Mouse (Mus musculus): Measurements from ENCODE around the gene Upk3b. TPM values are rescaled to one million over a fixed set of nuclear protein-coding genes. Genes with fewer than 3 reads are reported as not detected.

Gene Upk3b
- polyA plus RNA-seq, 1 experiment from 2014 or later = 0.13 TPM

DNA sequence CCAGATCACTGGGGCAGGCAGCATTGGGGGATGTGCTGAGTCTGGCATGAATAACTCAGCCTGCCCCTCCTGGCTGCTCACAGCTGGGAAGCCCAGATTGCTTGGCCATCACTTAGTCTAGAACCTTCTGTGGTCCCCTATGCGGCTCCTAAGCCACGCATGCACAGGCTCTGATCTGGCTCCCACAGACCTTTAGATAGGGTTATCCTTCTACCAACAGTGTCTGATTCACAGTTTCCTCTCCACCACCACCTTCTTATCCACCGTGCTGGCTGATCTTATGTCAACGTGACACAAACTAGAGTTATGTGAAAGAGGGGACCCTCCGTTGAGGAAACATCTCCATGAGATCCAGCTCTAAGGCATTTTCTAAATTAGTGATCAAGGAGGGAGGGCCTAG lies 36.8 kb downstream of the Upk3b start:
- 0 out of 2 replicates have a peak, but pooled peaks cover 3% of the 10 kb centered on the region for H3K9me3 ChIP-seq
- 92% methylated on average over 5 of the region's 5 CpGs for WGBS
- H3K4me3 ChIP-seq (replicated peaks) = no peak overlapping the region
- H3K4me2 ChIP-seq = no peak overlapping the region
- H3K4me1 ChIP-seq (replicated peaks) = 0 out of 2 replicates have a peak, but pooled peaks cover 9% of the 10 kb centered on the region
- no peak for ATAC-seq (ENCODE audit: insufficient number of reproducible peaks, insufficient read depth, low FRiP score, low TSS enrichment, low read depth)
- no peak overlapping the region for H3K9ac ChIP-seq (replicated peaks)
- 0 out of 2 replicates have a peak, but pooled peaks cover 3% of the 10 kb centered on the region for H3K27me3 ChIP-seq
- H3K36me3 ChIP-seq = no peaks in the 10 kb centered on the region
- no peak overlapping the region for H3K27ac ChIP-seq

GRCm38 (mm10) chr5:136076284-136076683 lies 38.0 kb downstream of the Upk3b start:
- H3K27ac ChIP-seq = no peak overlapping the region
- no peak for ATAC-seq (ENCODE audit: insufficient number of reproducible peaks, insufficient read depth, low FRiP score, low TSS enrichment, low read depth)
- no peaks in the 10 kb centered on the region for H3K27me3 ChIP-seq
- no peak overlapping the region for H3K4me2 ChIP-seq
- 0 out of 2 replicates have a peak, but pooled peaks cover 9% of the 10 kb centered on the region for H3K4me1 ChIP-seq (replicated peaks)
- H3K9ac ChIP-seq (replicated peaks) = no peak overlapping the region
- H3K36me3 ChIP-seq = no peaks in the 10 kb centered on the region
- 0 out of 2 replicates have a peak, but pooled peaks cover 3% of the 10 kb centered on the region for H3K9me3 ChIP-seq
- no peak overlapping the region for H3K4me3 ChIP-seq (replicated peaks)
- WGBS = 52% methylated on average over 7 of the region's 7 CpGs

GRCm38 (mm10) chr5:136077001-136077550 lies 38.8 kb downstream of the Upk3b start:
- H3K27ac ChIP-seq = no peak overlapping the region
- H3K27me3 ChIP-seq = no peaks in the 10 kb centered on the region
- WGBS = 84% methylated on average over 9 of the region's 9 CpGs
- H3K4me3 ChIP-seq (replicated peaks) = no peak overlapping the region
- no peaks in the 10 kb centered on the region for H3K36me3 ChIP-seq
- H3K9me3 ChIP-seq = 0 out of 2 replicates have a peak, but pooled peaks cover 1% of the 10 kb centered on the region
- no peak overlapping the region for H3K4me2 ChIP-seq
- ATAC-seq (ENCODE audit: insufficient number of reproducible peaks, insufficient read depth, low FRiP score, low TSS enrichment, low read depth) = no peak
- no peak overlapping the region for H3K9ac ChIP-seq (replicated peaks)
- 0 out of 2 replicates have a peak, but pooled peaks cover 9% of the 10 kb centered on the region for H3K4me1 ChIP-seq (replicated peaks)

DNA sequence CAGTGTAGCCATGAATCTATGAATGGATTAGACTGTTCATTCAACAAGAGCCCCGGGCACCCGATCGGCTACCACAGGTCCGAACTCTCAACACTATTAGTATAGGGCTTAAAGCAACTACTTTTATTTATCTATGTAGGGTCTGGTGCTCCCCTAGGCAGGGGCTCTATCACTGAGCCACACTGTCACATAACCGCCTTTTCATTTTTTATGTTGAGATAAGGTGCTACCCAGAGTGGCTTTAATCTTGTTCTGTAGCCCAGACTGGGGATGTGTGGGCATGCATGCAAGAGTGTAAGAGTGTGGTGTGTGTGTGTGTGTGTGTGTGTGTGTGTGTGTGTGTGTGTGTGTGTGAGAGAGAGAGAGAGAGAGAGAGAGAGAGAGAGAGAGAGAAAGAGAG lies 39.8 kb downstream of the Upk3b start:
- no peak overlapping the region for H3K9ac ChIP-seq (replicated peaks)
- no peak overlapping the region for H3K4me2 ChIP-seq
- no peak overlapping the region for H3K27ac ChIP-seq
- no peaks in the 10 kb centered on the region for H3K9me3 ChIP-seq
- no peaks in the 10 kb centered on the region for H3K36me3 ChIP-seq
- no peak for ATAC-seq (ENCODE audit: insufficient number of reproducible peaks, insufficient read depth, low FRiP score, low TSS enrichment, low read depth)
- no peak overlapping the region for H3K4me3 ChIP-seq (replicated peaks)
- 94% methylated on average over 5 of the region's 5 CpGs for WGBS
- H3K4me1 ChIP-seq (replicated peaks) = peaks cover 6% of the 10 kb centered on the region; the same call in 1 of the 2 replicates
- H3K27me3 ChIP-seq = no peaks in the 10 kb centered on the region

DNA sequence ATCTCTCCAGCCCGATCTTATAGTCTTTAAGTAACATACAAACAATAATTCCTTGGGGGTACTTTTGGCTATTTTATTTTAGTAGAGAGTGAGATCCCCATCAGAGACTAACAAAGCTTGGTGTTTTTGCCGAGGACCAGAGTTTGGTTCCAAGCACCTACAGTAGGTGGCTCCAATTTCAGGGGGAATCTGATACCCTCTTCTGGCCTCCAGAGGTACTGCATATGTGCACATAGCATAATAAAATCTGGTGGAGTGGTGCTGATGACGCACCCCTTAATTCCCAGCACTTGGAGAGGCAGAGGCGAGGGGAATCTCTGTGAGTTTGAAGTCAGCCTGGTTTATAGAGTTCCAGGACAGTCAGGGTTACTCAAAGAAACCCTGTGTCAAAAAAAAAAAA lies 44.0 kb downstream of the Upk3b start:
- Histone ChIP-seq H3K9ac (replicated peaks) (no peak overlapping the region), H3K9me3 (no peaks in the 10 kb centered on the region), H3K4me3 (replicated peaks) (no peak overlapping the region), H3K4me1 (replicated peaks) (peaks cover 23% of the 10 kb centered on the region), H3K27me3 (peaks cover 32% of the 10 kb centered on the region), H3K36me3 (no peaks in the 10 kb centered on the region; the same call in 1 of the 2 replicates), H3K4me2 (no peak overlapping the region), H3K27ac (no peak overlapping the region)
- no peak for ATAC-seq (ENCODE audit: insufficient number of reproducible peaks, insufficient read depth, low FRiP score, low TSS enrichment, low read depth)
- 73% methylated on average over 4 of the region's 4 CpGs for WGBS

DNA sequence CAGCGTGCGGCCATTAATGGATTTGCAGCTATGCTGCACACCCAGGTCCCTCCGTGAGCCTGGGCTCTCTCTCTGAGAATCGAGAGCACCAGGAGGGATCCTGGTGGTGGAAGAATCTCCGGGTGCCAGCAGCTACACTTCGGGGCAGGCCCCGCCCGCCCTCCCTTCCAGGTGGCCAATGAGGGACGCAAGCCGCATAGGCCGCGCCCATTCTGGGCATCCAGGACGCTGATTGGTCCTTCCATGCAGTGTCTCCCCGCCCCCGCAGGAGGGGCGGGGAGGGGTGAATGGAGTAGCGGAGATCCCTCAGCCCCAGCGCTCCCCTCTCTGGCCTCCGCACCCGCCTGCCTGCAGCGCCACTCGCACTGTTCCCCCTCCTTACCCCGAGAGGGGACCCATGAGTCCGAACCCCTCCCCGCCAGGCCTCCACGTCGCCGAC lies 45.4 kb downstream of the Upk3b start, which contains the start of gene Rasa4:
TSS of gene Rasa4 (plus strand) at position 248 of the 439 bp plus-strand sequence.
- Histone ChIP-seq H3K9ac (replicated peaks) (peak within 1 kb of the TSS; percentile 60), H3K4me2 (peak within 1 kb of the TSS; percentile 90), H3K36me3 (no peaks in the 10 kb centered on the region; the same call in 1 of the 2 replicates), H3K27me3 (peaks cover 37% of the 10 kb centered on the region), H3K9me3 (no peaks in the 10 kb centered on the region), H3K4me3 (replicated peaks) (peak within 1 kb of the TSS; percentile 58), H3K4me1 (replicated peaks) (peaks cover 23% of the 10 kb centered on the region), H3K27ac (no peak within 1 kb of the TSS; the same call in 1 of the 2 replicates)
- peak; percentile 92 for ATAC-seq (ENCODE audit: insufficient number of reproducible peaks, insufficient read depth, low FRiP score, low TSS enrichment, low read depth)
- WGBS = under 1% methylated on average over 28 of the region's 28 CpGs

DNA sequence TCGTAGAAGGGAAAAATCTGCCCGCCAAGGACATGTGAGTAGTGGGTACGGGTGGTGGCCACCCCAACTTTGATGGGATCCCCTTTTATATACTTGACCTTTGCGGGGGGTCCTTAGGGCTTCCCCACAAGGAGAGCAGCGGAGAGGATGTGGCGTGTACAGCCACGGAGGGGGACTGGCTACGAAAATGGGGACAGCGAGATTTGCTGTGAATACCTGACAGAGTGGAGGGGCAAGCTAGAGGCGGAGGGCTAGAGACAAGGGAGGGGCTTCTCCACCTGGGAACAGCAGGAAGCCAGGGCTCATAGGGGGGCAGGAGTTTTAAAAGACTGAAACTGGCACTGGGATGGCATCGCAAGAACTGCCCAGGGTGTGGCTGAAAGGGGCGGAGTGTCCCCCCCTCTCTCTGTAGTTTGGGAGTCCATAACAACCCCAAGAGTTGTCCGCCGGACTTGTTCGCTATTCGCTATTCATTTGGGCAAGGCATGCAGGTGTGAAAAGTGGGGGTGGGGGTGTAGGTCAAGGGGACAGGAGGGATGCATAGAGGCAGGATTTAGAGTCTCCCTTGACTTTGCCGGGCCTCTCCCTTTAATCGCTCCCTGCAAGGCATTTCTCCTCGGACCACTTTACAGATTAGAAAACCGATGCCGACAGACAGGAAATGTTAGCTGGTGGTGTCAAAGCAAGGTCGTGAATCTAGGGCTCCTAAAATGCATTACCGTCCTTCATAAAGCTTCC lies 46.0 kb downstream of the Upk3b start:
- Histone ChIP-seq H3K27me3 (peaks cover 43% of the 10 kb centered on the region), H3K9ac (replicated peaks) (peak overlapping the region; percentile 60), H3K36me3 (no peaks in the 10 kb centered on the region; the same call in 1 of the 2 replicates), H3K9me3 (no peaks in the 10 kb centered on the region), H3K27ac (no peak overlapping the region), H3K4me3 (replicated peaks) (peak overlapping the region; percentile 58), H3K4me2 (peak overlapping the region; percentile 90), H3K4me1 (replicated peaks) (peaks cover 23% of the 10 kb centered on the region)
- 2% methylated on average over 23 of the region's 23 CpGs for WGBS
- peak; percentile 64 for ATAC-seq (ENCODE audit: insufficient number of reproducible peaks, insufficient read depth, low FRiP score, low TSS enrichment, low read depth)

GRCm38 (mm10) chr5:136084891-136085651 lies 46.8 kb downstream of the Upk3b start:
- H3K4me1 ChIP-seq (replicated peaks) = peaks cover 23% of the 10 kb centered on the region
- no peak for ATAC-seq (ENCODE audit: insufficient number of reproducible peaks, insufficient read depth, low FRiP score, low TSS enrichment, low read depth)
- no peaks in the 10 kb centered on the region for H3K9me3 ChIP-seq
- H3K4me2 ChIP-seq = peak overlapping the region; percentile 90
- no peaks in the 10 kb centered on the region; the same call in 1 of the 2 replicates for H3K36me3 ChIP-seq
- peak overlapping the region; percentile 17; the same call in 1 of the 2 replicates for H3K27ac ChIP-seq
- WGBS = 4% methylated on average over 21 of the region's 21 CpGs
- H3K4me3 ChIP-seq (replicated peaks) = peak overlapping the region; percentile 58
- peak overlapping the region; percentile 23; the same call in 1 of the 2 replicates for H3K9ac ChIP-seq (replicated peaks)
- H3K27me3 ChIP-seq = peaks cover 46% of the 10 kb centered on the region

DNA sequence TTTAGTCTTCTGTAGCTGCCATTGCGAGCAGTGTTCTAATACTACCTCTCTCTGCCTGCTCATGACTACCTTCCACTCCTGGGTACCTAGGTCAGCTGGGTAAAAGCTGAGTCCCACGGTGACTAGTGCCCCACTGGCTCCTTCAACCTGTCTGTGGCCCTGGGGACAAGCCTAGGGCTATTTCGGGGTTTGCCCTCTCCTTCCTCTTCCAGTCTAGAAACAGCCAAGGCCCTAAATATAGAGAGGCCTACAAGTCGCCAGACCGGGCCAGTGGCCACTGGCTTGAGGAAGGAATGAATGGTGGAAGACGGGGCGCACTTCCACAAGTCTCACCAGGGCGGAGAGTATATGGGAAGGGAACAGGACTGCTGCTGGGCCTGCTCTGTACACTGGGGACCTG lies 48.0 kb downstream of the Upk3b start:
- ATAC-seq (ENCODE audit: insufficient number of reproducible peaks, insufficient read depth, low FRiP score, low TSS enrichment, low read depth) = no peak
- Histone ChIP-seq H3K9ac (replicated peaks) (no peak overlapping the region), H3K9me3 (no peaks in the 10 kb centered on the region), H3K27ac (no peak overlapping the region), H3K4me2 (no peak overlapping the region), H3K27me3 (peaks cover 46% of the 10 kb centered on the region), H3K4me3 (replicated peaks) (no peak overlapping the region), H3K4me1 (replicated peaks) (peaks cover 23% of the 10 kb centered on the region), H3K36me3 (no peaks in the 10 kb centered on the region; the same call in 1 of the 2 replicates)
- WGBS = 92% methylated on average over 8 of the region's 8 CpGs

DNA sequence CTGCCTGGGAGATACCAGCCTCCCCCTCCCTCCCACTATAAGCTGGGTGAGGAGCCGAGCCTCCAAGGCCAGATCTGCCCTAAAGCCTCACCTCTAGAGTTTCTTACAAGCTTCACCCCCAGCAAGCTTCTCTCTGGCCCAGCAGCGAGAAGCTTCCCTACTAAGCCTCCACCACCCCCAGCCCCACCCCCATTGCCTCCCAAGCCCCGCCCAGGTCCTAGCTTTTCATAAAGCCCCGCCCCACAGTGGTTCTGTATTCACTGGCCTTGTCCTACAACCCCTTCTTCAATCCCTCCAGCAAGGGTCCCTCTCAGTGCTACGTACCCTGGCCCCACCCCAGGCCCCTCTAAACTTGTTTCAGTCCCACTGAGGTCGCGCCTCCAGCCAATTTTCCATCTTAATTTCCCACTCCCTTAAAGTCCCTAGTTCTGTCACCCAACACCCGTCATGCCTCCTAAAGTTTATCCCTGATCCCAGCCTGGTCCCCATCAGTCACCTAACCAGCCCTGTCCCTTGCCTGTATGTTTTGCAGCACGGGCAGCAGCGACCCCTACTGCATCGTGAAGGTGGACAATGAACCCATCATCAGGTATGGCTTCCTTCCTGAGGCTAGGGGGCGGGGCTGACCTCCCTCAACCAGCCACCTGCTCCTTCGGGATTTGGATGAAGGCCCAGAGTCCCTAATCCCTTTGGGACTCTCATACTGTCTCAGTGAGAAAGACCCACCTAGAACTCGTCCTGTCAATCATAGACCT lies 50.7 kb downstream of the Upk3b start:
- Histone ChIP-seq H3K4me2 (no peak overlapping the region), H3K4me1 (replicated peaks) (peaks cover 18% of the 10 kb centered on the region), H3K9me3 (no peaks in the 10 kb centered on the region), H3K36me3 (no peaks in the 10 kb centered on the region; the same call in 1 of the 2 replicates), H3K27ac (no peak overlapping the region), H3K4me3 (replicated peaks) (no peak overlapping the region), H3K27me3 (peaks cover 45% of the 10 kb centered on the region), H3K9ac (replicated peaks) (no peak overlapping the region)
- no peak for ATAC-seq (ENCODE audit: insufficient number of reproducible peaks, insufficient read depth, low FRiP score, low TSS enrichment, low read depth)
- 17% methylated on average over 14 of the region's 14 CpGs for WGBS
